In the genomic region with DNA sequence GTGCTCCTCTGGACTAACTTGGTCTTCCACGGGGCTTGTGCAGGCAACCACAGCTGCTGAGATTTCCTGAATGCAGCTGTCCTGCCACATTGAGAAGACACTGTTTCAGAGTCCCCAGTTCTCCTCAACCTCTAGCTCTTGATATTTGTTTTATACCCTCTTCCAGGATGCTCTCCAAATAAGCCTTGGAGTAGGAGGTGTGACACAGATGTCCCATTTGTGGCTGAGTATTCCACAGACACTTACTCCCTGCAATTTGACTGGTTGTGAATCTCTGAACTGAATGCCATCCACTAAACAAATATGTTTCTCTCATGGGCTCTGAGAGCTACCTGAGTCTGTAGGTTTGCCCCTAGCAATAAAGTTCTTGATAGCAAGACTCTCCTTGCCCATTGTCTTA, we compare ENCODE assay signal across 23 mouse cellular contexts.
"Had no signal": no experiment of that assay in that cellular context is flagged by ENCODE, and none has a peak within 500 bp of the region (broad histone marks: within the 10 kb centered on the region; RNA-seq: fewer than 3 reads in every experiment).

No protein-coding gene starts in this region.

- DNase-seq: gastrocnemius, adult 2 months; gastrocnemius, postnatal 10 days; gastrocnemius, postnatal 25 days; heart, adult 18-20 months; heart, postnatal 10 days; heart, postnatal 4 days; kidney, adult 18-20 months; kidney, adult 8-10 months; kidney, postnatal 10 days; kidney, postnatal 25 days; kidney, postnatal 4 days; left cerebral cortex, postnatal 4 days had no signal

- H3K4me3 ChIP-seq: gastrocnemius, adult 2 months; heart, embryonic 10.5 days; heart, embryonic 12.5 days; hindbrain, embryonic 10.5 days; hindbrain, embryonic 12.5 days; intestine, embryonic 15.5 days; left cerebral cortex, adult 2 months; limb, embryonic 13.5 days; limb, embryonic 15.5 days; liver, embryonic 12.5 days had no signal

- H3K27ac ChIP-seq: gastrocnemius, adult 2 months; heart, embryonic 10.5 days; hindbrain, embryonic 10.5 days; hindbrain, embryonic 14.5 days; intestine, embryonic 15.5 days; left cerebral cortex, adult 2 months; limb, embryonic 13.5 days; limb, embryonic 15.5 days; liver, embryonic 12.5 days; liver, embryonic 14.5 days had no signal
